Mouse (Mus musculus): ENCODE data around the gene Fancc.
"Not testable (repeated sequence)": the region's sequence is repeated elsewhere in the genome, so short reads cannot be mapped to it uniquely, and the experiment has no call there.

DNA sequence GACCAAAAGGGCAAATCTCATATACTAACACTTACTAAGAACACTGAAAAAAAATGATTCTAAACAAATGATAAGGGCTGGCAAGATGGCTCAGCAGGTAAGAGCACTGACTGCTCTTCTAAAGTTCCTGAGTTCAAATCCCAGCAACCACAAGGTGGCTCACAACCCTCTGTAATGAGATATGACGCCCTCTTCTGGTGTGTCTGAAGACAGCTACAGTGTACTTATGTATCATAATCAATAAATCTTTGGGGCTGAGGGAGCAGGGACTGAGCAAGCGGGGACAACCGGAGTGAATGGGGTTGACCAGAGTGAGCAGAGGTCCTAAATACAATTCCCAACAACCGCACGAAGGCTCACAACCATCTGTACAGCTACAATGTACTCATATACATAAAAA, 68.9 kb downstream of the Fancc start:
- TF ChIP-seq POLR2A (IDR thresholded peaks at IDR 0.05; ENCODE audit: low read depth, low read length); CTCF (conservative IDR thresholded peaks at IDR 0.05; ENCODE audit: insufficient read depth, insufficient read length, low read depth, low read length): not testable (repeated sequence)

Measured in kidney, adult 2 months (tissue).